Comparison of ENCODE assay signal across 14 mouse cellular contexts in genomic region chr5:65929162-65929561, GRCm38 (mm10). TPM values are rescaled to one million over a fixed set of nuclear protein-coding genes. Genes with fewer than 3 reads are reported as not detected.
DNase-seq lines count a peak whose midpoint lies in the region; ATAC-seq and TF ChIP-seq lines count a peak whose summit lies in the region.
"Had no signal": no experiment of that assay in that cellular context is flagged by ENCODE, and none has a peak within 500 bp of the region (broad histone marks: within the 10 kb centered on the region; RNA-seq: fewer than 3 reads in every experiment).

No protein-coding gene starts in this region.

- no peaks in the 10 kb centered on the region for H3K79me2 ChIP-seq in CH12.LX (replicated peaks; ENCODE audit: control insufficient read depth, extremely low read depth, insufficient read depth, poor library complexity, severe bottlenecking)

- no peak for DNase-seq in kidney, postnatal 14 days
- peak; percentile 79 for DNase-seq in CH12.LX (ENCODE audit: extremely low read depth)
- peak; percentile 88 for DNase-seq in naive thymus-derived CD4-positive, alpha-beta T cell, adult 2 months (ENCODE audit: low read depth)
- peak; percentile 84 to 92 for DNase-seq in thymus, postnatal 10 days (ENCODE audit: low spot score in 2 of 2)
- DNase-seq in cerebellum, adult 9-10 months, result no peak
- DNase-seq in heart, adult 8-10 months (ENCODE audit: low spot score), result no peak
- DNase-seq in midbrain, postnatal 0 days (ENCODE audit: low spot score), result no peak
- DNase-seq: adrenal gland, adult 2 months; cerebellum, adult 8-10 months; gastrocnemius, postnatal 14 days had no signal

- no peaks in the 10 kb centered on the region for H3K4me1 ChIP-seq in kidney, embryonic 14.5 days (ENCODE audit: control insufficient read depth, insufficient read depth, low read length)
- H3K4me1 ChIP-seq in CH12.LX (ENCODE audit: control insufficient read depth in 1 of 2, insufficient read depth in 2 of 2), result peaks cover 18 to 68% of the 10 kb centered on the region in 2 experiments
- no peaks in the 10 kb centered on the region for H3K4me1 ChIP-seq in midbrain, postnatal 0 days (ENCODE audit: insufficient read depth, low read length)
- H3K4me1 ChIP-seq: hindbrain, embryonic 13.5 days; midbrain, embryonic 10.5 days had no signal

- in situ Hi-C loops in CH12.LX (cut with MboI; ENCODE audit: low pct_ligation_motif_present, low pct_unique_long_range_greater_than_20kb, low sequenced_read_pairs), result no loop called here

- no peaks in the 10 kb centered on the region for H3K27me3 ChIP-seq in kidney, embryonic 14.5 days (ENCODE audit: control insufficient read depth, insufficient read depth, low read length)
- peaks cover 7% of the 10 kb centered on the region for H3K27me3 ChIP-seq in CH12.LX (replicated peaks)
- H3K27me3 ChIP-seq in midbrain, postnatal 0 days (ENCODE audit: insufficient read depth, low read length), result no peaks in the 10 kb centered on the region
- H3K27me3 ChIP-seq: hindbrain, embryonic 13.5 days had no signal

- WGBS in kidney, embryonic 14.5 days, result 52% methylated on average over 7 of the region's 7 CpGs
- 82% methylated on average over 7 of the region's 7 CpGs for WGBS in midbrain, postnatal 0 days

- dilution Hi-C loops in CH12.LX (cut with MboI; ENCODE audit: extremely low pct_ligation_motif_present, extremely low pct_unique_long_range_greater_than_20kb, low sequenced_read_pairs), result no loop called here

- TF ChIP-seq EP300 in CH12.LX (IDR thresholded peaks at IDR 0.05; ENCODE audit: low read length), result peak; percentile 80

- no peak for TF ChIP-seq CTCF in CH12.LX (conservative IDR thresholded peaks at IDR 0.05 in 1 of 2, IDR thresholded peaks at IDR 0.05 in 1 of 2; ENCODE audit: low read depth in 2 of 2, low read length in 2 of 2)
- TF ChIP-seq CTCF in midbrain, postnatal 0 days (IDR thresholded peaks at IDR 0.05), result no peak

- H3K4me2 ChIP-seq in kidney, embryonic 14.5 days (replicated peaks; ENCODE audit: low read depth, low read length), result no peak overlapping the region
- no peak overlapping the region for H3K4me2 ChIP-seq in CH12.LX (ENCODE audit: insufficient read depth, low read depth, poor library complexity, severe bottlenecking)
- no peak overlapping the region for H3K4me2 ChIP-seq in midbrain, postnatal 0 days (ENCODE audit: low read depth, low read length, poor library complexity, severe bottlenecking)
- H3K4me2 ChIP-seq: hindbrain, embryonic 13.5 days had no signal

- H3K27ac ChIP-seq in kidney, embryonic 14.5 days (ENCODE audit: low read depth, low read length), result no peak overlapping the region
- no peak overlapping the region for H3K27ac ChIP-seq in CH12.LX (ENCODE audit: insufficient read depth, low read depth)
- no peak overlapping the region for H3K27ac ChIP-seq in midbrain, postnatal 0 days (ENCODE audit: low read depth, low read length)
- H3K27ac ChIP-seq: hindbrain, embryonic 13.5 days; midbrain, embryonic 10.5 days had no signal

- ATAC-seq in kidney, embryonic 14.5 days (ENCODE audit: low FRiP score, low TSS enrichment), result peak; percentile 46; the same call in 1 of the 2 replicates
- no peak for ATAC-seq in midbrain, postnatal 0 days (ENCODE audit: low FRiP score)

- no peaks in the 10 kb centered on the region for H3K36me3 ChIP-seq in kidney, embryonic 14.5 days (ENCODE audit: control insufficient read depth, insufficient read depth, low read length)
- H3K36me3 ChIP-seq in CH12.LX (replicated peaks in 1 of 2; ENCODE audit: control insufficient read depth in 1 of 2, insufficient read depth in 1 of 2, low read length in 1 of 2), result no peaks in the 10 kb centered on the region
- H3K36me3 ChIP-seq in midbrain, postnatal 0 days (ENCODE audit: insufficient read depth, low read length), result no peaks in the 10 kb centered on the region
- H3K36me3 ChIP-seq: G1E; hindbrain, embryonic 13.5 days; midbrain, embryonic 10.5 days had no signal

- no peak overlapping the region for H3K9ac ChIP-seq in kidney, embryonic 14.5 days (ENCODE audit: low read depth, low read length)
- no peak overlapping the region for H3K9ac ChIP-seq in CH12.LX (ENCODE audit: insufficient read depth, low read depth)
- H3K9ac ChIP-seq in midbrain, postnatal 0 days (replicated peaks; ENCODE audit: low read length, poor library complexity, severe bottlenecking), result no peak overlapping the region
- H3K9ac ChIP-seq: hindbrain, embryonic 13.5 days had no signal

- H3K9me3 ChIP-seq in kidney, embryonic 14.5 days (ENCODE audit: control insufficient read depth, low read length), result no peaks in the 10 kb centered on the region
- H3K9me3 ChIP-seq in CH12.LX (replicated peaks; ENCODE audit: low read length), result peaks cover 7% of the 10 kb centered on the region
- H3K9me3 ChIP-seq in midbrain, postnatal 0 days (ENCODE audit: low read length), result no peaks in the 10 kb centered on the region
- H3K9me3 ChIP-seq: G1E; hindbrain, embryonic 13.5 days; midbrain, embryonic 10.5 days had no signal

- no peak for TF ChIP-seq POLR2A in CH12.LX (IDR thresholded peaks at IDR 0.05; ENCODE audit: low read depth, low read length)

- no peak overlapping the region for H3K4me3 ChIP-seq in kidney, embryonic 14.5 days (ENCODE audit: low read length)
- H3K4me3 ChIP-seq in CH12.LX (replicated peaks in 1 of 3; ENCODE audit: low read depth in 2 of 3, low read length in 2 of 3, poor library complexity in 1 of 3), result no peak overlapping the region
- no peak overlapping the region for H3K4me3 ChIP-seq in midbrain, postnatal 0 days (ENCODE audit: low read depth, low read length)
- H3K4me3 ChIP-seq: hindbrain, embryonic 13.5 days; midbrain, embryonic 10.5 days had no signal

- no peak; the same call in 1 of the 2 replicates for TF ChIP-seq RAD21 in CH12.LX (IDR thresholded peaks at IDR 0.05; ENCODE audit: low read depth, low read length)

TF ChIP-seq in CH12.LX, 34 proteins besides CTCF, POLR2A, EP300 and RAD21:
- TF ChIP-seq HCFC1 (IDR thresholded peaks at IDR 0.05; ENCODE audit: low read depth, low read length) (no peak), JUN (IDR thresholded peaks at IDR 0.05; ENCODE audit: insufficient read depth, low read depth, low read length) (no peak), BHLHE40 (IDR thresholded peaks at IDR 0.05; ENCODE audit: low read depth, low read length) (peak; percentile 75), SIN3A (IDR thresholded peaks at IDR 0.05; ENCODE audit: low read length) (no peak), GABPA (IDR thresholded peaks at IDR 0.05; ENCODE audit: insufficient replicate concordance, low read depth, low read length) (no peak), ETS1 (conservative IDR thresholded peaks at IDR 0.05; ENCODE audit: low read depth, low read length) (peak; percentile 74), ZNF384 (IDR thresholded peaks at IDR 0.05; ENCODE audit: low read depth, low read length) (peak; percentile 59; the same call in 1 of the 2 replicates), ZC3H11A (IDR thresholded peaks at IDR 0.05; ENCODE audit: low read depth, low read length) (no peak), TCF12 (IDR thresholded peaks at IDR 0.05; ENCODE audit: low read depth, low read length) (peak; percentile 86), CHD1 (IDR thresholded peaks at IDR 0.05; ENCODE audit: low read depth, low read length) (no peak), TBP (conservative IDR thresholded peaks at IDR 0.05; ENCODE audit: low read depth, low read length) (0 out of 2 replicates have a peak, but pooled peaks have one; percentile 10), NELFE (IDR thresholded peaks at IDR 0.05; ENCODE audit: low read depth, low read length) (no peak), MXI1 (IDR thresholded peaks at IDR 0.05; ENCODE audit: low read depth, low read length) (no peak), MEF2A (IDR thresholded peaks at IDR 0.05; ENCODE audit: borderline replicate concordance, low read depth, low read length) (no peak), MAX (IDR thresholded peaks at IDR 0.05; ENCODE audit: low read length) (peak; percentile 76)

RNA-seq across cellular contexts. Expression of gene Chrna9, which starts 5.6 kb away (rescaled TPM):
- 0.53 and 0.71 TPM in 2 replicates for polyA plus RNA-seq in kidney, embryonic 14.5 days (2014; fragmentation: Nextera tagmentation; extraction: Ambion mirVana)
- not detected in 2 replicates for total RNA-seq in CH12.LX (2012; rRNA removed)
- total RNA-seq in CH12.LX (2014; rRNA removed), result not detected in 2 replicates
- 0.57 TPM in 1 of 2 replicates, not detected in the other for polyA plus RNA-seq in CH12.LX (2012; ENCODE audit: insufficient read length, low read depth)
- total RNA-seq in heart, adult 8-10 months (2022), result under 1 TPM in 1 of 4 experiments, not detected in 3; 0.55 TPM
- not detected in 2 replicates for total RNA-seq in midbrain, postnatal 0 days (2014; rRNA removed)
- not detected in 2 replicates for polyA plus RNA-seq in midbrain, postnatal 0 days (2015; fragmentation: Nextera tagmentation; extraction: Ambion mirVana)
- total RNA-seq: adrenal gland, adult 2 months had no signal
- polyA plus RNA-seq: adrenal gland, adult 2 months; G1E; hindbrain, embryonic 13.5 days had no signal

Comparison
In these comparisons a context has a peak if more than half of its experiments do, and no peak if none do; other contexts are left out.
1. DNase-seq: peak in CH12.LX (single experiment), naive thymus-derived CD4-positive, alpha-beta T cell, adult 2 months (single experiment) and thymus, postnatal 10 days (2 of 2); none in kidney, postnatal 14 days (single experiment), cerebellum, adult 9-10 months (single experiment), heart, adult 8-10 months (single experiment) and midbrain, postnatal 0 days (single experiment).